Mouse (Mus musculus) E14TG2a.4 (cell line): ENCODE data around the gene Hist1h4b.

Experiments used
- H3K27me3 ChIP-seq: 2 replicates; pipeline ENCODE4 v1.6.1; 2014; ENCODE audit warnings: low read length, control low read depth; ENCODE audit not compliant: insufficient read depth
- H3K36me3 ChIP-seq: 2 replicates; pipeline ENCODE4 v1.6.1; 2014; ENCODE audit warnings: low read length, control low read depth; ENCODE audit not compliant: insufficient read depth
- H3K4me1 ChIP-seq: replicated peaks from 2 replicates; pipeline ENCODE4 v1.6.1; 2014; ENCODE audit warnings: low read depth, low read length, control low read depth
- H3K4me3 ChIP-seq: replicated peaks from 2 replicates; pipeline ENCODE4 v1.5.1; 2014; ENCODE audit warnings: mild to moderate bottlenecking, low read length
- H3K9me3 ChIP-seq: 2 replicates; pipeline ENCODE4 v1.6.1; 2014; ENCODE audit warnings: low read length, control low read depth
- CTCF ChIP-seq: conservative IDR thresholded peaks from 2 replicates; pipeline ENCODE4 v1.5.1; 2014; ENCODE audit warnings: low read length
- NANOG ChIP-seq: IDR thresholded peaks from 2 replicates; pipeline ENCODE4 v1.6.1; 2014; ENCODE audit warnings: borderline replicate concordance, low read length, mixed read lengths
- POU5F1 ChIP-seq: IDR thresholded peaks from 2 replicates; pipeline ENCODE4 v1.6.1; 2014; ENCODE audit warnings: low read length, borderline replicate concordance

Gene Hist1h4b

GRCm38 (mm10) chr13:23738677-23739068 lies 18.1 kb upstream of the Hist1h4b start, which contains the start of gene Hist1h1c:
Gene Hist1h1c, plus strand, starts transcription at chr13:23738808.
- H3K27me3 ChIP-seq: no peaks in the 10 kb centered on the region
- H3K36me3 ChIP-seq: no peaks in the 10 kb centered on the region
- H3K9me3 ChIP-seq: no peaks in the 10 kb centered on the region
- H3K4me1 ChIP-seq: peaks cover 22% of the 10 kb centered on the region
- TF ChIP-seq NANOG: no peak
- no peak for TF ChIP-seq POU5F1
- TF ChIP-seq CTCF: no peak
- H3K4me3 ChIP-seq: peak within 1 kb of the TSS; percentile 81

GRCm38 (mm10) chr13:23739069-23739921 lies 17.5 kb upstream of the Hist1h4b start:
- H3K36me3 ChIP-seq: no peaks in the 10 kb centered on the region
- TF ChIP-seq NANOG: 0 out of 2 replicates have a peak, but pooled peaks have one; percentile 26
- TF ChIP-seq CTCF: no peak
- H3K27me3 ChIP-seq: no peaks in the 10 kb centered on the region
- H3K9me3 ChIP-seq: no peaks in the 10 kb centered on the region
- H3K4me1 ChIP-seq: peaks cover 28% of the 10 kb centered on the region
- H3K4me3 ChIP-seq: peak overlapping the region; percentile 81

DNA sequence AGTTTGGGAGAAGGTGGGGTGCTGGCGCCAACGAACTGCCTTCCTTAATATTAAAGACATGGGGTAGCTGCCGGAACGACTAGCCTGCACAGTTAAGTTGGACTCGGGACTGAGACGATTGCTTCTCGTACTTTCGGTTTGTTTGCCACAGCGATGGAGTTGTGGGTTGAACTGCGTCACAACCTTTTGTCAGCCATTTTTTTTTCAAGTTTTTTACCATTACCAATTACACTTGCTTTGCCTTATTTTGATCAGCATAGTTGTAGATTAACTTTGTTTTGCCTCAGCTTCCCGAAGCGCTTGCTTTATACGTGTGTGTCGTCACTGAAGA lies 16.9 kb upstream of the Hist1h4b start:
- TF ChIP-seq NANOG: no peak
- no peak for TF ChIP-seq POU5F1
- no peak for TF ChIP-seq CTCF
- H3K9me3 ChIP-seq: no peaks in the 10 kb centered on the region
- no peaks in the 10 kb centered on the region for H3K36me3 ChIP-seq
- H3K4me1 ChIP-seq: peaks cover 29% of the 10 kb centered on the region
- no peaks in the 10 kb centered on the region for H3K27me3 ChIP-seq
- peak overlapping the region; percentile 81 for H3K4me3 ChIP-seq

DNA sequence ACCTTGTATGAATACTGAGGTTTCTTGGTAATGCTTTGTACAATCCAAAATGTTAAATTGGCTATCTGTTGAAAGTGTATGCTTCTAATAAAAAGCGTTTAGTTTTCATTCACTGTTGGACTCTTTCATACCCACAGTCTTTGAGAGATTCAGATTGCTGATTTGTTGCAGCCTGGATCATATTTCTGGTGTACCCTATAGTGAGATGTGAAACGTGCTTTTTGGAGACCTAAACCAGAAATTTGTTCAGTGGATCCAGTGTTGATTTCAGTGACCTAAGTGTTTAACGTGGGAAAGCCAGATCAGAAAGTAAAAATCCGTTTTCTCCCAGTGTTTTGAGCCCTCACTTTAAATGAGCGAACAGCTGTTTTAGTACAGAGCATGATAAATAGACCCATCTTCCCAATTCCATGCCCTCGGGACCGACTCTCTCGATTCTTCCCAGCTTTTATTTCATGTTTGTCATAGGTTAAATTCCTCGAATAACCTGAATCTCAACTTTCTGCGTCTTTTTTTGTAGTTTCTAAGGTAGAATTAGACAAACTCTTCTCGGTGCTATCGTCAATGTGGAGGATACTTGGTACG lies 16.5 kb upstream of the Hist1h4b start:
- H3K27me3 ChIP-seq: no peaks in the 10 kb centered on the region
- peaks cover 29% of the 10 kb centered on the region for H3K4me1 ChIP-seq
- TF ChIP-seq POU5F1 (no peak), CTCF (no peak), NANOG (no peak)
- no peaks in the 10 kb centered on the region for H3K36me3 ChIP-seq
- no peaks in the 10 kb centered on the region for H3K9me3 ChIP-seq
- peak overlapping the region; percentile 81 for H3K4me3 ChIP-seq

GRCm38 (mm10) chr13:23740910-23741309 lies 15.9 kb upstream of the Hist1h4b start:
- Histone ChIP-seq H3K36me3 (no peaks in the 10 kb centered on the region), H3K4me1 (peaks cover 29% of the 10 kb centered on the region), H3K27me3 (no peaks in the 10 kb centered on the region), H3K9me3 (no peaks in the 10 kb centered on the region), H3K4me3 (peak overlapping the region; percentile 46; the same call in 1 of the 2 replicates)
- TF ChIP-seq NANOG (no peak), CTCF (no peak), POU5F1 (no peak)

DNA sequence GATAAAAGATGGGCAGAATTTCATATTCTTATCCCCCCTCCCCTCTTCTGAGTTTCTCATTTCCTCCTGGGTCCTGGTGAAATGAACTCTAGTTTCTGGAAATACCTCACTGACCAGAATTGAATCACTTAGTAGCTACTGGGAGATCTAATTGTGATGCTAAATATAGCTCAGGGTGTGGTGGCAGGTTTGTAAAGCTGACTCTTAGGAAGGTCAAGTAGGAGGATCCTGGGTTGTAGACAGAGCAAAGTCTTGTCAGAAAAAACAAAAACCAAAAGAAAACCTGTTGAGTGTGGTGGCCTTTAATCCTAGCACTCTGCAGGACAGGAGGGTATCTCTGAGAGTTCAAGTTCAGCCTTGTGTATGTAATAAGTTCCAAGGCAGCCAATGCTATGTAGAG lies 14.8 kb upstream of the Hist1h4b start:
- Histone ChIP-seq H3K4me3 (peak overlapping the region; percentile 46; the same call in 1 of the 2 replicates), H3K36me3 (no peaks in the 10 kb centered on the region), H3K9me3 (no peaks in the 10 kb centered on the region), H3K27me3 (no peaks in the 10 kb centered on the region), H3K4me1 (peaks cover 28% of the 10 kb centered on the region)
- TF ChIP-seq NANOG (no peak; the same call in 1 of the 2 replicates), POU5F1 (0 out of 2 replicates have a peak, but pooled peaks have one; percentile 52)

DNA sequence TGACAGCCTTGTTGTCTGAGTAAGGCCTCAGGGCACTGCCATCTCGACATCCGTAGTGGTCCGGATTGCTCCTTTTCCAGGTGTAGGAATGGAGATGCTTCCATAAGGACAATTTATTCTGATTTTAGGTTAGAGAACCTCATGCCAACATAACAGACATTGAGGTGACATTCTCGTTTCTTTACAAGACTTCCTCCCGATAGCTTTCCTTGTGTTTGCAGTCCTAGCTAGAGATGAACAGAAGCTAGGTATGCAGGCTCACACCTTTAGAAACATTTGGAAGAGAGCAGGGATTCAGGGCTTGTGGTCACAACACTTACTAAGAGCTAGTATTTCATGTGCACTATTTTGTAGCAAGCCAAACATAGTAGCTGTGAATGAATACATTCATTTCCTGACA lies 13.6 kb upstream of the Hist1h4b start:
- Histone ChIP-seq H3K36me3 (no peaks in the 10 kb centered on the region), H3K27me3 (no peaks in the 10 kb centered on the region), H3K9me3 (no peaks in the 10 kb centered on the region), H3K4me3 (peak overlapping the region; percentile 73), H3K4me1 (peaks cover 23% of the 10 kb centered on the region)
- TF ChIP-seq CTCF: no peak
- no peak for TF ChIP-seq NANOG
- TF ChIP-seq POU5F1: no peak

DNA sequence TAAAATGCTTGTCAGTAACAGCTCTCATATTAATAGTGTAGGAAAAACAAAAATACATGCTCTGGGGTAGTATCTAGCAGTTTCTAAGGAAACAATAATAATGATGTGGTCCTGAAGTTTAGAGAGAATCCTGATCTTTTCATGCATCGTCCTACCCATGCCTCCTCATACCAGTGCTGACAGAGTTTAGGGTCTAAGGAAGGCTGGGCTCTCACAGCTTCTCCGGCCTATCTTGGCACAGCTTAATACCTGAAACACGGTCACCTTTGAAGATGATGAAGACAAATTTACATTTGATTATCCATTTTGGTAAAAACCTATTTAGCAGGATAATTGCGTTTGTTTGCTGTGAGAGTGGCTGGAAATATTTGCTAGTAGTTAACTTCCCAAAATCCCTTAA lies 12.8 kb upstream of the Hist1h4b start:
- H3K4me3 ChIP-seq: peak overlapping the region; percentile 73
- no peak for TF ChIP-seq NANOG
- TF ChIP-seq POU5F1: no peak
- TF ChIP-seq CTCF: no peak
- no peaks in the 10 kb centered on the region for H3K36me3 ChIP-seq
- H3K9me3 ChIP-seq: no peaks in the 10 kb centered on the region
- H3K4me1 ChIP-seq: peaks cover 30% of the 10 kb centered on the region
- no peaks in the 10 kb centered on the region for H3K27me3 ChIP-seq
